Mouse (Mus musculus) liver, embryonic 14.5 days (tissue): Measurements from ENCODE around the gene Vps54.

Experiments
- CTCF ChIP-seq: IDR thresholded peaks from 2 replicates; pipeline ENCODE4 v1.5.1; 2016; ENCODE audit warnings: antibody characterized with exemption, low read depth, control low read depth
- EP300 ChIP-seq: IDR thresholded peaks from 2 replicates; pipeline ENCODE4 v1.6.1; 2016; ENCODE audit warnings: antibody characterized with exemption, low read depth

DNA sequence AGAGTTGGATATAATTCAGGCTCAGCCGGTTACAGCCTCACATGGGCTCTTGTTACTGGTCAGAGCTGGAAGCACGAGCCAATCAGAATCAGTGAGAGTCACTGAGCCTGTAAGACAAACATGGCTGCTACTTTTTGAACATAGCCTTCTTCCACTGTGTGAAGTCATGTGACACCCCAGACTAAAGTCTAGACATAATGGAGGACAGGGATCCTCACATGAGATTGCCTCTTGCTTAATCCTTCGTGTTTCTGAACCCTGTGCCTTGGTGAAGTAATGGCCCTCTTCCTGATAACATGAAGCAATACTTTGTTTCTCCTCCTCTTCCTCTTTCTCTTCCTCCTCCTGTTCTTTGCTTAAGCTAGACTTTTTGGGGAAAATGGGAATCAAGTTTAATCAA is 15.5 kb upstream of the Vps54 start:
- TF ChIP-seq EP300: no peak
- TF ChIP-seq CTCF: no peak
